Mouse (Mus musculus) megakaryocyte-erythroid progenitor cell, adult 5 weeks (primary cell): ENCODE measurements around the gene Ei24. TPM values are rescaled to one million over a fixed set of nuclear protein-coding genes. Genes with fewer than 3 reads are reported as not detected.

Experiments
- polyA plus RNA-seq: library from polyadenylated mRNA; stranded (reverse); fragments of >175 nt; gene quantifications from 2 replicates; pipeline ENCODE4 v1.2.3, GENCODE M21; 2012

The Ei24 gene
- 18.7 and 27.6 TPM in 2 replicates for polyA plus RNA-seq

GRCm38 (mm10) chr9:36796781-36797555 is at the start of gene Ei24:
Ei24 (minus strand) TSS chr9:36797393.

GRCm38 (mm10) chr9:36821644-36822000 is 24.4 kb upstream of the Ei24 start, which contains the start of gene Fez1:
Fez1 (plus strand) TSS chr9:36821864.

DNA sequence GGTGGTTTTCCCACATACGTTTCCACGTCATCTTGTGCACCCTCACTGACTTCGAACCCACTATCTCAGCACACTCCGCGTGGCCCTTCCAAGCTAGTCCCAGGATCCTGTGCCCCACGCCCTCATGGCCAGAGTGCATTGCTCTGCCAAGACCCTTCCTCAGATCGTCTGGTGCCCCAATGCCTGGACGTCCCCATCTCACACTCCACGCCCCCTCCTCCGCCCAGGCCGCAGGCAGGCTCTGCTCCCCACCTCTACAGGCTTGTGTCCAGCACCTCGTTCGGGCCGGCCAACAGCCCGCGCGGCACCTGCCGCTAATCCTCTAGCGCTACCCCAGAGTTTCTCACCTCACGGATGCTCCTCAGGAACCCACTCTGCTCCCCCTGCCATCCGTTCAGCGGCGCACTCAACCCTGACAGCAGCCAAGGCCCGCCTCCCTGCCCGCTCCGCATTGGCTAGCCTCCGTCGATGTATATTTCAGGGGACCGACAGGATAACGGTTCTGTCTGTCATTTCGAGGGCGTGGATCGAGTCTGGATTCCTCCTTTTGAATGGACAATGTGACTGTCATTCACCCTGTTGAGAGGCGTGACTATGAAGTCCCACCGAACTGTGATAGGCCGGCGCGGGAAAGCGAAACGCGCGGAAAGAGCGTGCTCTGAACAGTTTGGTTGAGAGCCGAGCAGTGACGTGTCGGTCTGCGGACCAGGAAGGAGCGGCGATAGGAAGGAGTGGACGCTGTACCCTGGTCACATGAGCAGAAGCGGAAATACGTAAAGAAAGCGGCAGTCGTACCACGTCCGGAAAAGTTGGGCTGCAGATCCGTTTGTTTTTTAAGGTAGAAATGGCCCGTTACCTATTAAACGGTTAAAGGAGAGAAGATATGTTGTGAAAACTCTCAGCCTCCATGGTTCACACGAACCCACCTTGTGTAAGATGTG is 29.7 kb downstream of the Ei24 start, which contains the start of gene Stt3a:
Stt3a (minus strand) TSS at position 477 of the 941 bp plus-strand sequence.

Other genes with a start within 250 kb of the Ei24 start
- not detected in 2 replicates for gene Gm17689, start 214.8 kb downstream of the Ei24 start, polyA plus RNA-seq
- not detected in 2 replicates for gene A630095E13Rik, start 154.0 kb downstream of the Ei24 start, polyA plus RNA-seq
- gene Acrv1, start 104.2 kb downstream of the Ei24 start, polyA plus RNA-seq: not detected in 2 replicates
- 1.8 and 2.8 TPM in 2 replicates for gene Chek1, start 70.3 kb downstream of the Ei24 start, polyA plus RNA-seq
- gene Stt3a, start 29.7 kb downstream of the Ei24 start, polyA plus RNA-seq: 3.4 and 4.3 TPM in 2 replicates
- gene Fez1, start 24.5 kb upstream of the Ei24 start, polyA plus RNA-seq: not detected in 2 replicates